Mouse (Mus musculus) hindbrain, embryonic 13.5 days (tissue): Measurements from ENCODE around the gene Man2c1. TPM values are rescaled to one million over a fixed set of nuclear protein-coding genes. Genes with fewer than 3 reads are reported as not detected.

Source experiments
- ATAC-seq: fragments of 200-750 bp; cut with Nextera tagmentation; 2 replicates; pipeline ENCODE4 v1.8.0; 2017; ENCODE audit warnings: moderate TSS enrichment; ENCODE audit not compliant: low FRiP score
- H3K27ac ChIP-seq: fragments of 300-500 bp; sonication (generic); 2 replicates; pipeline ENCODE4 v1.5.1; 2015; ENCODE audit warnings: inconsistent platforms, mild to moderate bottlenecking, moderate library complexity
- H3K27me3 ChIP-seq: fragments of 300-500 bp; sonication (generic); 2 replicates; pipeline ENCODE4 v1.6.1; 2015; ENCODE audit warnings: mild to moderate bottlenecking, inconsistent platforms
- H3K36me3 ChIP-seq: fragments of 300-500 bp; sonication (generic); 2 replicates; pipeline ENCODE4 v1.6.1; 2015; ENCODE audit warnings: mild to moderate bottlenecking, inconsistent platforms
- H3K4me1 ChIP-seq: fragments of 300-500 bp; sonication (generic); replicated peaks from 2 replicates; pipeline ENCODE4 v1.6.1; 2015; ENCODE audit warnings: inconsistent platforms
- H3K4me2 ChIP-seq: fragments of 300-500 bp; sonication (generic); 2 replicates; pipeline ENCODE4 v1.6.1; 2015; ENCODE audit warnings: inconsistent platforms, mild to moderate bottlenecking, moderate library complexity
- H3K4me3 ChIP-seq: fragments of 300-500 bp; sonication (generic); 2 replicates; pipeline ENCODE4 v1.5.1; 2015; ENCODE audit warnings: mild to moderate bottlenecking, inconsistent platforms
- H3K9ac ChIP-seq: fragments of 300-500 bp; sonication (generic); 2 replicates; pipeline ENCODE4 v1.6.1; 2015; ENCODE audit warnings: mild to moderate bottlenecking, inconsistent platforms
- H3K9me3 ChIP-seq: fragments of 300-500 bp; sonication (generic); 2 replicates; pipeline ENCODE4 v1.6.1; 2016; ENCODE audit warnings: inconsistent platforms
- WGBS: fragments of 180-500 bp; shearing (Covaris S2); methylation state at CpG from one replicate; pipeline ENCODE4 v1.1.7; 2015; 5-methylcytosine and 5-hydroxymethylcytosine counted together
- polyA plus RNA-seq: library from polyadenylated mRNA; unstranded; fragments of >200 nt; fragmentation: Nextera tagmentation; extraction: Ambion mirVana; gene quantifications from 2 replicates; pipeline ENCODE4 v1.2.1, GENCODE M21; 2015

Gene Man2c1
- polyA plus RNA-seq, result 66.7 and 82.1 TPM in 2 replicates

DNA sequence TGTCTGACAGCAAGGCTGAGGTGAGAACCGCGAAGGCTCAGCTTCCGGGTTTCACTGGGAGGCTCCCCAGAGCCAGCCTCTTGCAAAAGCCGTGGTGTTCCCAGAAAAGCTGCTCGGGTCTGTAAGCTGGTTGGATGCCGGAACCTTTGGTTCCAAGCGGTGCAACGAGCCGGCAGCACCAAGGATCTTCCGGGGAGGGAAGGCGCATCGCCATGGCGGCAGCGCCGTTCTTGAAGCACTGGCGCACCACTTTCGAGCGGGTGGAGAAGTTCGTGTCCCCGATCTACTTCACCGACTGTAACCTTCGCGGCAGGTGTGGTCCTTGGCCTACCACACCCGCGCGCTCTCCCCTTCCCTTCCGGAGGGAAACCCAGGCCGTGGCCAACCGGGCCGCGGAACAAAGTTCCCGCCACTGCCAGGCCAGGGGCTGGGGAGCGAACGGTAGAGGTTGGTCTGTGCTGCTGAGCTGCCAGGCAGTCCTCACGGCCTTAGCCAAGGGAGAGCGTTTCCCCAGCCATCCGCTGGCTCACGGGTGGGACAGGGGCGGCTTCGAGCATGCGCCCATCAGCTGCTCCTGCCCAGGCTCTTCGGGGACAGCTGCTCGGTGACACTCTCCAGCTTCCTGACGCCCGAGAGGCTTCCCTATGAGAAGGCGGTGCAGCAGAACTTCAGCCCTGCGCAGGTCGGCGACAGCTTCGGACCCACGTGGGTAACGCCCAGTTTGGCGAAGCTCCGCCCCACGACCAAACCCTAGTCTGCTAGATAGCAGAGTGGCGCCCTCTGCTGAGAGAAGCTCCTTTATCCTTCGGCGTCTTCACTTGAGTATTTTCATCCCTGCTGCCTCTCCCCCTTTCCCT, at the start of gene Man2c1:
Man2c1 (plus strand) TSS at position 114 of the 857 bp plus-strand sequence.
- H3K9me3 ChIP-seq, result no peaks in the 10 kb centered on the region
- peak within 1 kb of the TSS; percentile 88 for H3K9ac ChIP-seq
- peak within 1 kb of the TSS; percentile 69 for H3K4me3 ChIP-seq
- H3K36me3 ChIP-seq, result peaks cover 40% of the 10 kb centered on the region
- peak within 1 kb of the TSS; percentile 94 for H3K27ac ChIP-seq
- peak; percentile 94 for ATAC-seq
- WGBS, result under 1% methylated on average over 58 of the region's 58 CpGs
- H3K4me1 ChIP-seq, result peaks cover 17% of the 10 kb centered on the region
- H3K27me3 ChIP-seq, result no peaks in the 10 kb centered on the region
- peak within 1 kb of the TSS; percentile 83 for H3K4me2 ChIP-seq

DNA sequence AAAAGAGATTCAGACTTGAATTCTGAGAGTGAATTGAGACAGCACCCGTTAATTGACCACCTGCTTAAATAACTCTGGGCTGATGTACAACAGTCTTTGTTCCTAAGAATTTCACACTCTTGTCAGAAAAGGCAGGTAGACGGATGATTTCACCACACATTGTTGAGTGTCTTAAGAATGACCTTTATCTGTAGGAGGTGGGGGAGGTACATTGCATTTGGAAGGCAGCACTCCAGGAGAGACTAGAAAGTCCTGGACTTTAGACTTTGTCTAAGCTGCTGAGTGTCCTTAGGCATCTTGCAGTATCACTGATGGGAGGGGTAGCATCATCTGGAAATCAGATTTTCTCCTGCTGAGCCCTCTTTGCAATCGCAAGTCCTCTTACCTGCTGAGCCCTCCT, 48.3 kb upstream of the Man2c1 start:
- 83% methylated on average over 3 of the region's 3 CpGs for WGBS

DNA sequence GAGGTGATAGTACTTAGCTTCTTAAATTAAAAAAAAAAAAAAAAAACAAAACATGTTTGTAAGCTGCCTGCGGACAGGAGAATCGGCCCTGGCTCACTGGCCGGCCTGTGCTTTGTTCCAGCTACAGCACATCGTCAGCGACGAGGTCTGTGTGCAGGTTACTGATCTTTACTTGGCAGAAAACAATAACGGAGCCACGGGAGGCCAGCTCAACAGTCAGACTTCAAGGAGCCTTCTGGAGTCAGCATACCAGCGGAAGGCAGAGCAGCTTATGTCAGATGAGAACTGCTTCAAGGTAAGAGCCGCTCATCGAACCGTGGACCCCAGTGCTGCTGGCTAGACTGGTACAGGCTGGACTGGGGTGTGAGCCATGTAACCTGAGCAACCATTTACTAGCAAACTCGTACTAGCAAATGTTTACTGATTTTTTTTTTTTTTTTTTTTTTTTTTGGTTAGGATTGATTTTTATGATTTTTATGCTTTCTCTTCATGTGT, 13.2 kb upstream of the Man2c1 start:
- Histone ChIP-seq H3K9ac (no peak overlapping the region), H3K36me3 (peaks cover 87% of the 10 kb centered on the region), H3K27ac (no peak overlapping the region), H3K4me2 (no peak overlapping the region), H3K27me3 (no peaks in the 10 kb centered on the region), H3K4me1 (no peaks in the 10 kb centered on the region), H3K4me3 (no peak overlapping the region), H3K9me3 (no peaks in the 10 kb centered on the region)
- 91% methylated on average over 13 of the region's 13 CpGs for WGBS
- ATAC-seq, result no peak

More for the DNA sequence above, 48.3 kb upstream of the Man2c1 start:
- Histone ChIP-seq H3K9me3 (no peaks in the 10 kb centered on the region), H3K4me2 (no peak overlapping the region), H3K27me3 (no peaks in the 10 kb centered on the region), H3K4me1 (peaks cover 8% of the 10 kb centered on the region), H3K9ac (no peak overlapping the region), H3K4me3 (no peak overlapping the region), H3K27ac (no peak overlapping the region), H3K36me3 (peaks cover 10% of the 10 kb centered on the region)
- no peak for ATAC-seq

DNA sequence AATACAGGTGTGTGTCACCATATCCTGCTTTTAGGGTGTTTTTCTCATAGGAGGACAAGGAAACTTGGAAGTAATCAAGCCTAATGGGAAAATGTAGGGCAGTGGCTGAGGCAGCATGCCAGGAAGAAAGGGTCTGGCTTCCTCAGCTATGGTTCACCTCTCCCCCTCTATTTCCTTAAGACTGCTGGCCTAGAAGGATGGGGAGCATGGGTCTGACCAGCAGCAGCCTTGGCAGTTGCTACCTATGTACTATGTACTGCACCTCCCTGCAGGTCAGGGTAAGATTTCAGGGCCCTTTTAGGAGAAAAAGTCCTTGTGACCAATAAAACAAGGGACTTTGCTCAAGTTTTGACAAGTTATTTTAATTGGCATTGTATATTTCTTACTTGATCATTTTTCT, 849 bp upstream of the Man2c1 start:
- Histone ChIP-seq H3K9ac (peak overlapping the region; percentile 88; the same call in 1 of the 2 replicates), H3K4me2 (peak overlapping the region; percentile 83), H3K27me3 (no peaks in the 10 kb centered on the region), H3K9me3 (no peaks in the 10 kb centered on the region), H3K4me3 (peak overlapping the region; percentile 69), H3K36me3 (peaks cover 42% of the 10 kb centered on the region), H3K4me1 (peaks cover 17% of the 10 kb centered on the region), H3K27ac (no peak overlapping the region)
- ATAC-seq, result no peak

DNA sequence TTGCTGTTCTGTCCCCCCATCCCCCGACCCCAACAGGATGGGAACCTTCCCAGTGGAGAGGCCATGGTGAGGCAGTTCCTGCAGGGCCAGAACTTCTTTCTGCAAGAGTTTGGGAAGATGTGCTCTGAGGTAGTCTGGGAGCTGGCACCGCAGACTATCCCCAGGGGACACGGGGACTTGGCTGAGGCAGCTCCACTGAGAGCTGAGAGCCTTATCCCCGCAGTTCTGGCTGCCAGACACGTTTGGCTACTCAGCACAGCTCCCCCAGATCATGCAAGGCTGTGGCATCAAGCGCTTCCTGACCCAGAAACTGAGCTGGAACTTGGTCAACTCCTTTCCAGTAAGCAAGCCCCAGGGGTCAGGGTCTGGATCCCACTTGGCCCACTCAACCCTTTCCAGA, 6.8 kb downstream of the Man2c1 start:
- Histone ChIP-seq H3K36me3 (peaks cover 78% of the 10 kb centered on the region), H3K27me3 (no peaks in the 10 kb centered on the region)

DNA sequence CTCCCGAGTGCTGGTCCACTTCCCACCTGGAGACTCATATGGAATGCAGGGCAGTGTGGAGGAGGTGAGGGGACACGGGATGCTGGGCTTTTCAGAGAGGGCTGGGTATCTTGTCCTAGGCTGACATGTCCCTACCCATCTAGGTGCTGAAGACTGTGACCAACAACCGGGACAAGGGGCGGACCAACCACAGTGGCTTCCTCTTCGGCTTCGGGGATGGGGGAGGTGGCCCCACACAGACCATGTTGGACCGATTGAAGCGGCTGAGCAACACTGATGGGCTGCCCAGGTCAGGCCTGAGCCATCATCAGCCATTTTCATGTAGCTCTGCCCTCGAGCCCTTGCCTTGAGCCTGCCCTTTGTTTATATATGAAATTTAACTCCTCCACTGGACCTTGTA, 7.3 kb downstream of the Man2c1 start:
- H3K4me3 ChIP-seq, result no peak overlapping the region
- H3K4me2 ChIP-seq, result no peak overlapping the region
- H3K27me3 ChIP-seq, result no peaks in the 10 kb centered on the region
- no peaks in the 10 kb centered on the region for H3K4me1 ChIP-seq
- WGBS, result 93% methylated on average over 9 of the region's 9 CpGs
- H3K9ac ChIP-seq, result no peak overlapping the region
- no peak for ATAC-seq
- no peaks in the 10 kb centered on the region for H3K9me3 ChIP-seq
- no peak overlapping the region for H3K27ac ChIP-seq
- peaks cover 83% of the 10 kb centered on the region for H3K36me3 ChIP-seq

More for the DNA sequence above, 6.8 kb downstream of the Man2c1 start:
- Histone ChIP-seq H3K27ac (no peak overlapping the region), H3K4me2 (no peak overlapping the region), H3K9me3 (no peaks in the 10 kb centered on the region), H3K4me3 (no peak overlapping the region), H3K4me1 (no peaks in the 10 kb centered on the region), H3K9ac (no peak overlapping the region)
- 89% methylated on average over 6 of the region's 6 CpGs for WGBS
- ATAC-seq, result no peak

DNA sequence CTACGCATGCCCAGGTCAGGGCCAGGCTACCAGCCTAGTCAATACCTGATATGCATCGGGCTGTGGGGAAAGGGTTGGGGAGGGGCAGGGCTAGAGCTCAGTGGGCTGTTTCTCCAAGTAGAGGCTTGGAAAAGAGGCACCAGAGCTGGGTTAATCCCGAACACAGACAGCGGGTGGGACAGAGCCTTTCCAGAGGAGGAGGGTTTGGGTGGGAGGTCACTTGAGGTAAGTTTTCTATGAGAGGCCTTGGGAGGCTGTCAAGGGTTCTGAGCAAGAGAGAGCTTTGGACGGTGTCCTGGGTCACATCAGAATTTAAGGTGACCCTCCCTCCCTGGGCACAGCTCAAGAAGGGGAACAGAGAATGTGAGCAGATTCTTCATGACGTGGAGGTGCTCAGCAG, 8.0 kb downstream of the Man2c1 start:
- ATAC-seq, result no peak

DNA sequence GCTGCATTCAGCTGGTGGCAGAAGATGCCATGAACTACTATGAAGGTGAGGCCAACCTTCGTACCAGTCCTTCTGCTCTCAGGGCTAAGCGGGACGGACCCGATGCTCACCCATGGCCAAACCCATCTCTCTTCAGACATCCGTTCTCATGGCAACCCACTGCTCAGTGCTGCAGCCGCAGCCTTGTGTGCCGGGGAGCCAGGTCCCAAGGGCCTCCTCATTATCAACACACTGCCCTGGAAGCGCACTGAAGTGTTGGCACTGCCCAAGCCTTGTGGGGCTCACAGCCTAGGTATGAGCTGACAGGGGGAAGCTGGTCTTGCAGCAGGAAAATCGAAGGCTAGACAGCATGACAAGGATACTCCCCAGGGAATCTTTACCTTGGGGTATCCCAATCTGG, 8.6 kb downstream of the Man2c1 start:
- Histone ChIP-seq H3K4me2 (no peak overlapping the region), H3K27ac (no peak overlapping the region), H3K36me3 (peaks cover 95% of the 10 kb centered on the region), H3K4me3 (no peak overlapping the region), H3K27me3 (no peaks in the 10 kb centered on the region), H3K9me3 (no peaks in the 10 kb centered on the region), H3K9ac (no peak overlapping the region), H3K4me1 (no peaks in the 10 kb centered on the region)
- 78% methylated on average over 9 of the region's 9 CpGs for WGBS
- ATAC-seq, result no peak

More for the DNA sequence above, 8.0 kb downstream of the Man2c1 start:
- 95% methylated on average over 6 of the region's 6 CpGs for WGBS
- peaks cover 90% of the 10 kb centered on the region for H3K36me3 ChIP-seq
- no peaks in the 10 kb centered on the region for H3K9me3 ChIP-seq
- H3K27ac ChIP-seq, result no peak overlapping the region
- H3K27me3 ChIP-seq, result no peaks in the 10 kb centered on the region
- no peak overlapping the region for H3K4me2 ChIP-seq
- no peaks in the 10 kb centered on the region for H3K4me1 ChIP-seq
- no peak overlapping the region for H3K9ac ChIP-seq
- H3K4me3 ChIP-seq, result no peak overlapping the region

DNA sequence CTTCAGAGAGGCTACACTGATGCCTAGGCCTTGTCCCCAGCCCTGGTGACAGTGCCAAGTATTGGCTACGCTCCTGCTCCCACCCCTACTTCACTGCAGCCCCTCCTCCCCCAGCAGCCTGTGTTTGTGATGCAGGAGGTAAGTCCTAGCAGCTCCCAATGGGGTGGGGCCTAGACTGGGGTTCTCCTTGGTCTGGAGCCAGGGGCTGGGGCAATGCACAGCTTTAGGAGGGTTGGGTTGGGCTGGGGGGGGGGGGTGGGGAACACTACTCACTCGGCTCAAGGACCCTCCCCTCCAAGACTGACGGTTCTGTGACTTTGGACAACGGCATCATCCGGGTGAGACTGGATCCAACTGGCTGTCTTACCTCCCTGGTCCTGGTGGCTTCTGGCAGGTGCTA, 9.1 kb downstream of the Man2c1 start:
- H3K4me1 ChIP-seq, result no peaks in the 10 kb centered on the region
- peaks cover 95% of the 10 kb centered on the region for H3K36me3 ChIP-seq
- no peaks in the 10 kb centered on the region for H3K9me3 ChIP-seq
- 98% methylated on average over 5 of the region's 5 CpGs for WGBS
- no peak overlapping the region for H3K4me3 ChIP-seq
- no peak; the same call in 1 of the 2 replicates for ATAC-seq
- H3K4me2 ChIP-seq, result no peak overlapping the region
- no peaks in the 10 kb centered on the region for H3K27me3 ChIP-seq
- no peak overlapping the region for H3K27ac ChIP-seq
- no peak overlapping the region for H3K9ac ChIP-seq

DNA sequence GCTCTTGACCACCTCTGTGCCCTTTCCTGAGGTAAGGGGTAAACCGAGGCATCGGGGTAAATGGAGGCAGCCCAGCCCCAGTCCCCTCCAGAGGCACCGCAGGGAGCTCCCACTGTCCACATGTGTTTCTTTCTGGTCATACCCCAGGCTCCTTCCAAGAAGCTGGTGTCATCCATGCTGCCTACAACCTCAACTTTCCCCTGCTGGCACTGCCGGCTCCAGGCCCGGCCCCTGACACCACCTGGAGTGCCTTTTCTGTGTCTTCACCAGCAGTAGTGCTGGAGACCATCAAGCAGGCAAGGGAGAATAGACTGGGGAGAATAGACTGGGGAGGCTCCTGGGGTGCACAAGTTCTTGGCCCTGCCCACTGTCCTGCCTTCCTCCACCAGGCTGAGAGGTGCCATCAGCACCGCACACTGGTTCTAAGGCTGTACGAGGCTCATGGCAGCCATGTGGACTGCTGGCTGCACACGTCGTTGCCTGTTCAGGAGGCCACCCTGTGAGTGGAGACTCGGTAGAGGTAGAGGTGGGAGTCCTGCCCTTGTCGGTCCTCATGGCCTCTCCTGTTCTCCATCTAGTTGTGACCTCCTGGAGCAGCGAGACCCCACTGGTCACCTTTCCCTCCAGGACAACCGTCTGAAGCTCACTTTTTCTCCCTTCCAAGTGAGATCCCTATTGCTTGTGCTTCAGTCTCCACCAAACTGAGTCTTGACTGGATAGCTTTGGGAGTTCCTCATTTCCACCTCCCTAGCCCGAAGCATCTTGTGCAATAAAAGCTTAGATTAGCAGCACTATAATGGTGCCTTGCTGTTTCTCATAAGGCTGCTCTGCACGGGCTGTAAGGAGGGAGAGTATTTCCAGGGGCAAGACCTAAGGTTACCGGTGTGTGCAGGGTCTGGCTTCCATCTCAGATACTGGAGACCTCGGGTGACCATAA, 11.2 kb downstream of the Man2c1 start:
- H3K9me3 ChIP-seq, result no peaks in the 10 kb centered on the region
- H3K9ac ChIP-seq, result no peak overlapping the region
- H3K4me3 ChIP-seq, result no peak overlapping the region
- H3K4me1 ChIP-seq, result peaks cover 8% of the 10 kb centered on the region
- peaks cover 81% of the 10 kb centered on the region for H3K36me3 ChIP-seq
- H3K27ac ChIP-seq, result no peak overlapping the region
- H3K27me3 ChIP-seq, result no peaks in the 10 kb centered on the region
- ATAC-seq, result no peak
- no peak overlapping the region for H3K4me2 ChIP-seq
- 94% methylated on average over 17 of the region's 17 CpGs for WGBS

DNA sequence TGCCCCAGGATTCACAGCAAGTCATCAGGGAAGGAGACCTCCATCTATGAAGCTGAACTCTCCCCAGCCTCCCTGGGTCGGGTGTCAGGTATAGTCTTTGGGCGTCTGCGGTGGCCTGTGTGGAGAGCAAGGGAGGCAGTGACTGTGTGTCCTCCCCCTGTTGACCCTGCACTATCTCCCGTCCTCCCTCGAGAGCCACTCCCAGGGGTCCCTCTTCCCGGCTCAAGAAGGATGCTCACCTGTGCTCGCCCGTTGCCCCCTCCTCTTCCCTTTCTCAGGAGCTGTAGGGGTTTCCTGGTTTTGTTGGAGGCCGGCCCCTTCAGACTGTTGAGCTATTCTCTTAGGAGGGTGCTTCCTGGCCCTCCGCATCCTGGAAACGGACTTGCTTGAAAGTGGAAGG, 12.7 kb downstream of the Man2c1 start:
- Histone ChIP-seq H3K4me1 (peaks cover 16% of the 10 kb centered on the region), H3K27ac (no peak overlapping the region), H3K4me3 (no peak overlapping the region), H3K9me3 (no peaks in the 10 kb centered on the region), H3K27me3 (no peaks in the 10 kb centered on the region), H3K9ac (no peak overlapping the region), H3K4me2 (no peak overlapping the region), H3K36me3 (peaks cover 65% of the 10 kb centered on the region)
- no peak for ATAC-seq
- 87% methylated on average over 11 of the region's 11 CpGs for WGBS

DNA sequence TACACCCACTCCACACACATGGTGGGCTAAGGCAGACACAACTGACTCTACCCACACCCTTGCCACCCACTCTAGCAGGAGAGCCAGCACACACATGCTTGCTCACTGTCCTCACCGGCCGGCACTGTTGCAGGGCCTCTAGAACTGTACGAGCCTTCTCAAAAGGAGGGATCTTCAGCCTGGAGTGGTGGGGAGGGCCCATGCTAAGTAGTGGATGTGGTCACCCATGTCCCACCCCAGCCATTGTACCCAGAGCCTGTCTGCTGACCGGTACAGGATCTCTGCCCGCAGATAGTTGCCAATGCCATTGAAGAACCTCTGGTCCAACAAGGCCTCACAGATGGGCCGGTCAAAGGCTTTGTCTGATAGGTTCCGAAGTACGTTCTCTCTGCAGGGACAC, 14.3 kb downstream of the Man2c1 start:
- H3K9me3 ChIP-seq, result no peaks in the 10 kb centered on the region
- H3K4me2 ChIP-seq, result no peak overlapping the region
- no peak for ATAC-seq
- peaks cover 26% of the 10 kb centered on the region for H3K4me1 ChIP-seq
- H3K36me3 ChIP-seq, result peaks cover 49% of the 10 kb centered on the region
- no peaks in the 10 kb centered on the region for H3K27me3 ChIP-seq
- WGBS, result 90% methylated on average over 8 of the region's 8 CpGs
- no peak overlapping the region for H3K27ac ChIP-seq
- H3K9ac ChIP-seq, result no peak overlapping the region
- no peak overlapping the region for H3K4me3 ChIP-seq
